Mouse (Mus musculus) layer of hippocampus, adult 8-10 months (tissue): ENCODE results near the gene Mark4. TPM values are rescaled to one million over a fixed set of nuclear protein-coding genes. Genes with fewer than 3 reads are reported as not detected.
A peak's percentile ranks its signal among the peaks of the same experiment; 100 is the strongest.

ENCODE experiments used
- DNase-seq, 2 experiments: peaks; one replicate each; pipeline ENCODE4 v3.0.0; 2022; ENCODE audit warnings: low spot score in 2 of 2
- microRNA-seq, 2 experiments: library from miRNA; unstranded; fragments of <30 nt; microRNA quantifications; one replicate each; pipeline ENCODE4 v1.2.0; 2022
- total RNA-seq, 4 experiments: library from RNA; stranded (reverse); gene quantifications; 2 replicates each; pipeline ENCODE4 v1.2.4; 2022

The Mark4 gene
- total RNA-seq, 4 experiments from 2014 or later, result 87.6 to 103 (median 95.0) TPM

- no peak for DNase-seq
These were observed 56.0 kb downstream of the Mark4 start for GRCm38 (mm10) chr7:19402535-19403112.

GRCm38 (mm10) chr7:19400946-19401345 is 57.7 kb downstream of the Mark4 start:
- DNase-seq, result no peak

- no peak for DNase-seq
These were observed 58.9 kb downstream of the Mark4 start for GRCm38 (mm10) chr7:19399496-19400280.

- no peak for DNase-seq
These were observed 64.1 kb downstream of the Mark4 start for GRCm38 (mm10) chr7:19394484-19394883.

GRCm38 (mm10) chr7:19388699-19389413 is 69.8 kb downstream of the Mark4 start:
- no peak for DNase-seq

GRCm38 (mm10) chr7:19383708-19384107 is 74.9 kb downstream of the Mark4 start:
- no peak for DNase-seq

GRCm38 (mm10) chr7:19382166-19382541 is 76.5 kb downstream of the Mark4 start:
- no peak for DNase-seq

GRCm38 (mm10) chr7:19381377-19382165 is 77.0 kb downstream of the Mark4 start, which contains the start of gene Ercc2:
Gene Ercc2, plus strand, starts transcription at chr7:19382010.
- peak; percentile 97 for DNase-seq

GRCm38 (mm10) chr7:19378049-19378448 is 80.6 kb downstream of the Mark4 start:
- DNase-seq, result no peak

- DNase-seq, result no peak
These were observed 82.6 kb downstream of the Mark4 start for GRCm38 (mm10) chr7:19376019-19376418.

GRCm38 (mm10) chr7:19375368-19375767 is 83.3 kb downstream of the Mark4 start:
- DNase-seq, result no peak

Small RNA genes lying within 50 kb of the gene (microRNA-seq; reads per million reads assigned to microRNA genes)
- 0 reads per million in 2 experiments for gene Mir343

Other genes with a start within 250 kb of the Mark4 start
- 1 to 10 TPM; 1.3 to 2.7 (median 1.8) TPM for gene Gpr4, start 246.3 kb downstream of the Mark4 start, total RNA-seq
- 10 to 100 TPM; 33.8 to 45.7 (median 40.7) TPM for gene Opa3, start 230.5 kb downstream of the Mark4 start, total RNA-seq
- 10 to 100 TPM; 17.4 to 26.8 (median 19.5) TPM for gene Vasp, start 187.0 kb downstream of the Mark4 start, total RNA-seq
- under 1 TPM in 1 of 4 experiments, not detected in 3; 0.28 TPM for gene Ppm1n, start 178.8 kb downstream of the Mark4 start, total RNA-seq
- 10 to 100 TPM; 76.6 to 96.7 (median 85.4) TPM for gene Rtn2, start 176.2 kb downstream of the Mark4 start, total RNA-seq
- gene Fosb, start 148.8 kb downstream of the Mark4 start, total RNA-seq, result 10 to 100 TPM in 3 of 4 experiments, 1 to 10 TPM in 1; 5.4 to 13.8 (median 10.7) TPM
- gene Ercc1, start 114.0 kb downstream of the Mark4 start, total RNA-seq, result 10 to 100 TPM; 41.9 to 47.8 (median 43.2) TPM
- gene Cd3eap, start 99.3 kb downstream of the Mark4 start, total RNA-seq, result 10 to 100 TPM; 18.3 to 20.2 (median 19.0) TPM
- 1 to 10 TPM; 5.7 to 9.2 (median 8.1) TPM for gene Ppp1r13l, start 99.1 kb downstream of the Mark4 start, total RNA-seq
- gene Ercc2, start 76.8 kb downstream of the Mark4 start, total RNA-seq, result 10 to 100 TPM; 36.0 to 41.5 (median 37.7) TPM
- gene Klc3, start 54.7 kb downstream of the Mark4 start, total RNA-seq, result 1 to 10 TPM; 3.7 to 8.4 (median 6.9) TPM
- 1 to 10 TPM in 1 of 4 experiments, under 1 TPM in 1, not detected in 2; 0.18 to 4.8 TPM for gene Ckm, start 54.0 kb downstream of the Mark4 start, total RNA-seq
- under 1 TPM; 0.08 to 0.41 (median 0.38) TPM for gene Exoc3l2, start 4.5 kb upstream of the Mark4 start, total RNA-seq
- gene Bloc1s3, start 49.5 kb upstream of the Mark4 start, total RNA-seq, result 1 to 10 TPM; 4.7 to 6.7 (median 5.9) TPM
- gene Trappc6a, start 49.6 kb upstream of the Mark4 start, total RNA-seq, result 10 to 100 TPM; 17.1 to 25.2 (median 21.6) TPM
- under 1 TPM; 0.39 to 0.86 (median 0.77) TPM for gene Nkpd1, start 59.0 kb upstream of the Mark4 start, total RNA-seq
- 100 to 1,000 TPM in 2 of 4 experiments, 10 to 100 TPM in 2; 97.7 to 120 (median 108) TPM for gene Ppp1r37, start 104.3 kb upstream of the Mark4 start, total RNA-seq
- gene Zfp296, start 118.5 kb upstream of the Mark4 start, total RNA-seq, result 1 to 10 TPM in 2 of 4 experiments, under 1 TPM in 2; 0.90 to 1.3 (median 1.0) TPM
- 10 to 100 TPM; 43.4 to 54.4 (median 49.2) TPM for gene Gemin7, start 118.8 kb upstream of the Mark4 start, total RNA-seq
- 100 to 1,000 TPM in 2 of 4 experiments, 10 to 100 TPM in 2; 96.9 to 109 (median 101) TPM for gene Clasrp, start 145.7 kb upstream of the Mark4 start, total RNA-seq
- gene Relb, start 170.6 kb upstream of the Mark4 start, total RNA-seq, result 10 to 100 TPM in 2 of 4 experiments, 1 to 10 TPM in 2; 8.3 to 11.2 (median 10.5) TPM
- gene Clptm1, start 206.2 kb upstream of the Mark4 start, total RNA-seq, result 100 to 1,000 TPM; 140 to 150 (median 146) TPM
- gene Apoc2, start 219.1 kb upstream of the Mark4 start, total RNA-seq, result under 1 TPM in 1 of 4 experiments, not detected in 3; 0.66 TPM
- gene Gm44805, start 222.6 kb upstream of the Mark4 start, total RNA-seq, result not detected
- gene Apoc4, start 222.7 kb upstream of the Mark4 start, total RNA-seq, result 1 to 10 TPM in 1 of 4 experiments, not detected in 3; 1.2 TPM
- gene Apoc1, start 233.8 kb upstream of the Mark4 start, total RNA-seq, result 10 to 100 TPM in 1 of 4 experiments, 1 to 10 TPM in 3; 5.3 to 10.7 (median 6.0) TPM
- gene Apoe, start 240.4 kb upstream of the Mark4 start, total RNA-seq, result 1,000 to 10,000 TPM; 1,861 to 4,366 (median 2,827) TPM